Mouse (Mus musculus) forebrain, embryonic 16.5 days (tissue): ENCODE results near the gene Ttpal. TPM values are rescaled to one million over a fixed set of nuclear protein-coding genes. Genes with fewer than 3 reads are reported as not detected.

Source experiments
- ATAC-seq: fragments of 200-750 bp; cut with Nextera tagmentation; 2 replicates; pipeline ENCODE4 v1.8.0; 2017; ENCODE audit warnings: mild to moderate bottlenecking, moderate library complexity
- H3K27ac ChIP-seq: fragments of 300-500 bp; sonication (generic); 2 replicates; pipeline ENCODE4 v1.5.1; 2014; ENCODE audit warnings: low read length, control low read depth
- H3K27me3 ChIP-seq: fragments of 300-500 bp; sonication (generic); replicated peaks from 2 replicates; pipeline ENCODE4 v1.6.1; 2014; ENCODE audit warnings: low read length; ENCODE audit not compliant: control insufficient read depth, insufficient read depth
- H3K36me3 ChIP-seq: fragments of 300-500 bp; sonication (generic); 2 replicates; pipeline ENCODE4 v1.6.1; 2014; ENCODE audit not compliant: control insufficient read depth, insufficient read depth
- H3K4me1 ChIP-seq: fragments of 300-500 bp; sonication (generic); replicated peaks from 2 replicates; pipeline ENCODE4 v1.6.1; 2014; ENCODE audit warnings: low read length; ENCODE audit not compliant: control insufficient read depth, insufficient read depth
- H3K4me2 ChIP-seq: fragments of 300-500 bp; sonication (generic); 2 replicates; pipeline ENCODE4 v1.6.1; 2014; ENCODE audit warnings: mild to moderate bottlenecking, low read length, control low read depth
- H3K4me3 ChIP-seq: fragments of 300-500 bp; sonication (generic); replicated peaks from 2 replicates; pipeline ENCODE4 v1.5.1; 2014; ENCODE audit warnings: mild to moderate bottlenecking, low read length, control low read depth
- H3K9ac ChIP-seq: fragments of 300-500 bp; sonication (generic); replicated peaks from 2 replicates; pipeline ENCODE4 v1.6.1; 2014; ENCODE audit warnings: low read depth, low read length, control low read depth
- H3K9me3 ChIP-seq: fragments of 300-500 bp; sonication (generic); 2 replicates; pipeline ENCODE4 v1.6.1; 2016; ENCODE audit warnings: low read length; ENCODE audit not compliant: control insufficient read depth
- WGBS: fragments of 180-500 bp; shearing (Covaris S2); extraction: QIAGEN DNeasy Blood & Tissue Kit; methylation state at CpG from one replicate; pipeline ENCODE4 v1.1.7; 2014; 5-methylcytosine and 5-hydroxymethylcytosine counted together
- polyA plus RNA-seq: library from polyadenylated mRNA; unstranded; fragments of >200 nt; fragmentation: Nextera tagmentation; extraction: Ambion mirVana; gene quantifications from 2 replicates; pipeline ENCODE4 v1.2.1, GENCODE M21; 2015

Ttpal gene
- polyA plus RNA-seq, 1 experiment from 2014 or later, result 44.1 TPM

GRCm38 (mm10) chr2:163564646-163565045 is 37.5 kb upstream of the Ttpal start:
- ATAC-seq, result no peak
- no peaks in the 10 kb centered on the region for H3K36me3 ChIP-seq
- H3K9ac ChIP-seq, result no peak overlapping the region
- no peaks in the 10 kb centered on the region for H3K9me3 ChIP-seq
- H3K4me1 ChIP-seq, result no peaks in the 10 kb centered on the region
- no peak overlapping the region for H3K4me3 ChIP-seq
- H3K27ac ChIP-seq, result no peak overlapping the region
- WGBS, result 29% methylated on average over 8 of the region's 8 CpGs
- no peak overlapping the region for H3K4me2 ChIP-seq
- H3K27me3 ChIP-seq, result no peaks in the 10 kb centered on the region

DNA sequence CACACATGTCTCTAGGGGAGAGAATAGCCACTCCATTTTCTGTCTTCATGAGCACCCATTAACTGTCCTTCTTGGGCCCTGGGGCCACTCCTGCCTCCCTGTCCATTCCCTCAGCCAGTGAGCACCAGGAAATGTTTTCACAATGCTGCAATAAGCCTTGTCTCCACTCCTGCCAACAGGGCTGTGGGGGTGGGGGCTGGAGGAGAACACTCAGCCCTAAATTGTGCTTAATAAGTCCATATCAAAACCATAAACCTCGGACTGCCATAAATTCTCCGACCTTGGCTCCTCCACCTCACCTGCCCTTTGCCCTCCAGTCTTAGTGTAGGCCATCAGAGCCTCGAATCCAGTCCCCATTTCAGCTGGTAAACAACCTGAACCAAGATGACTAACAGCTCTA is 27.8 kb upstream of the Ttpal start:
- no peak overlapping the region for H3K4me3 ChIP-seq
- no peaks in the 10 kb centered on the region for H3K36me3 ChIP-seq
- ATAC-seq, result no peak
- no peaks in the 10 kb centered on the region for H3K27me3 ChIP-seq
- H3K9ac ChIP-seq, result no peak overlapping the region
- no peaks in the 10 kb centered on the region for H3K4me1 ChIP-seq
- no peak overlapping the region for H3K4me2 ChIP-seq
- 79% methylated on average over 3 of the region's 3 CpGs for WGBS
- H3K9me3 ChIP-seq, result no peaks in the 10 kb centered on the region
- H3K27ac ChIP-seq, result no peak overlapping the region

DNA sequence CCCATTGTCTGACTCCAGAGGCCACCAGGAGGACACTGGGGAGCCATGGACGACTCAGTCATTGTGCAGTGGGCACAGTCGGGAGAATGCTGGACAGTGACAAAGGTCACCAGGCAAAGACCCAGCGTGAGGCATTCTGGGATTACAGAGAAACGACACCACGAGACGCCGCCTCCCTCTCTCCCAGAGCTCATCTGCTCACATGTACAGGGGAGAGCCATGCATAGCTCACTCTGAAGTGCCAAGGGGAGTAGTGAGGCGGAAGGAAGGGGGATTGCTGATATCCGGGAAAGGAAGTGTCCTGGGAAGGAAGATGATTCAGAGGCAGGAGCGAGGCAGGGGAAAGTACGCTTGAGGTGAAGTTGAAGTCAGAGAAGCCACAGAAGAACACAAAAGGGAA is 26.9 kb upstream of the Ttpal start:
- Histone ChIP-seq H3K4me1 (no peaks in the 10 kb centered on the region), H3K4me3 (no peak overlapping the region), H3K27me3 (no peaks in the 10 kb centered on the region), H3K4me2 (no peak overlapping the region), H3K36me3 (no peaks in the 10 kb centered on the region), H3K9me3 (no peaks in the 10 kb centered on the region), H3K27ac (no peak overlapping the region), H3K9ac (no peak overlapping the region)
- 58% methylated on average over 11 of the region's 11 CpGs for WGBS
- no peak for ATAC-seq

- H3K9ac ChIP-seq, result no peak overlapping the region
- WGBS, result 88% methylated on average over 2 of the region's 2 CpGs
- no peak for ATAC-seq
Measured at GRCm38 (mm10) chr2:163577986-163578385, 24.1 kb upstream of the Ttpal start.

DNA sequence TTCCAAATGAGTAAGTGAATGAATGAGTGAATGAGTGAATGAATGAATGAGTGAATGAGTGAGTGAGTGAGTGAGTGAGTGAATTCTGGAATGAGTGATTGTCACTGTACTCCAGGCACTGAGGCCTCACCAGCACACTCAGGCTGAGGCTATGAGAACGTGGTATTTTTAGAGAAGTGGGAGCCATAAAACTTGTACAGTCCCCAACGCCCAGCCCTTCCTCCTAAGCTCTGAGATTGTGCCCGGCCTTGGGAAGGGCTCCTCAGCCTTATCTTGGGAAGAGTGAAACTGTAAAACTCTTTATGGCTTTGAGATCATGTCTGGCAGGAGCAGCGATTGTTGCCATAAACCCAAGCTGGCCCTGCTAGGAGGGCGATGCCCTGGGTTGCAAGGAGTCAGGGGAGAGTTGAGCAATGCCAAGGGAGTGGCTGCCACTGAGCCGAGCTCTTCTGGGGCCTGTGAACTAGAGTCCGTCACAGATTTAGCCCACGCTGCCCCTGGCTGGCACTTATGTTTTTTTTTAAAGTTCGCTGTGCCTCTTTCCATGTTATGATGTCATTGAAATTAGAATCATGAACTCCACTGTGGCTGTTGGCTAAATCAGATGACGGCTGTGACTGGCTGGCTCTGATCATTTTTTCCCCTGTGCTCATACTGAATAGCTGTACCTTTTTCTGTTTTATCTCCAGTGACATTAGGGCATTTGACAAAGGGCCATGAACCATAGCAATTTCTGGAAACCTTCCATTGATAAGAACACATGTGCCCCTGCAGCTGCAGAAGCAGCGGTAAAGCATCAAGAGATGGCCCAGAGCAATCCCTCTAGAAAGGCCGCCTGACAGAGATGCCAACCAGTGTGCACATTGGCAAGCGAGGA is 21.8 kb upstream of the Ttpal start:
- no peaks in the 10 kb centered on the region for H3K4me1 ChIP-seq

More at GRCm38 (mm10) chr2:163577986-163578385, 24.1 kb upstream of the Ttpal start:
- H3K4me3 ChIP-seq, result no peak overlapping the region
- H3K36me3 ChIP-seq, result no peaks in the 10 kb centered on the region
- no peak overlapping the region for H3K27ac ChIP-seq
- H3K4me1 ChIP-seq, result no peaks in the 10 kb centered on the region
- H3K27me3 ChIP-seq, result no peaks in the 10 kb centered on the region
- H3K9me3 ChIP-seq, result no peaks in the 10 kb centered on the region
- no peak overlapping the region for H3K4me2 ChIP-seq

GRCm38 (mm10) chr2:163583226-163584087 is 18.7 kb upstream of the Ttpal start:
- no peaks in the 10 kb centered on the region for H3K27me3 ChIP-seq
- no peaks in the 10 kb centered on the region for H3K9me3 ChIP-seq
- H3K36me3 ChIP-seq, result no peaks in the 10 kb centered on the region
- ATAC-seq, result no peak
- H3K4me1 ChIP-seq, result no peaks in the 10 kb centered on the region
- no peak overlapping the region for H3K4me2 ChIP-seq
- no peak overlapping the region for H3K9ac ChIP-seq
- no peak overlapping the region for H3K27ac ChIP-seq
- WGBS, result 83% methylated on average over 10 of the region's 10 CpGs
- no peak overlapping the region for H3K4me3 ChIP-seq

More for the DNA sequence above, 21.8 kb upstream of the Ttpal start:
- Histone ChIP-seq H3K4me2 (no peak overlapping the region), H3K4me3 (no peak overlapping the region), H3K36me3 (no peaks in the 10 kb centered on the region), H3K27me3 (no peaks in the 10 kb centered on the region), H3K27ac (no peak overlapping the region), H3K9me3 (no peaks in the 10 kb centered on the region), H3K9ac (no peak overlapping the region)
- ATAC-seq, result no peak
- WGBS, result 89% methylated on average over 13 of the region's 13 CpGs

GRCm38 (mm10) chr2:163584088-163584426 is 18.1 kb upstream of the Ttpal start:
- Histone ChIP-seq H3K9me3 (no peaks in the 10 kb centered on the region), H3K4me3 (no peak overlapping the region), H3K4me2 (no peak overlapping the region), H3K9ac (no peak overlapping the region), H3K27ac (no peak overlapping the region), H3K36me3 (no peaks in the 10 kb centered on the region), H3K4me1 (no peaks in the 10 kb centered on the region), H3K27me3 (no peaks in the 10 kb centered on the region)
- ATAC-seq, result no peak
- 65% methylated on average over 10 of the region's 10 CpGs for WGBS

- Histone ChIP-seq H3K36me3 (no peaks in the 10 kb centered on the region), H3K9ac (no peak overlapping the region), H3K4me2 (no peak overlapping the region), H3K27me3 (no peaks in the 10 kb centered on the region), H3K4me1 (no peaks in the 10 kb centered on the region), H3K4me3 (no peak overlapping the region), H3K9me3 (no peaks in the 10 kb centered on the region), H3K27ac (no peak overlapping the region)
- 51% methylated on average over 19 of the region's 19 CpGs for WGBS
- no peak for ATAC-seq
Measured at GRCm38 (mm10) chr2:163586384-163587261, 15.5 kb upstream of the Ttpal start.

- no peak overlapping the region for H3K9ac ChIP-seq
- WGBS, result 69% methylated on average over 5 of the region's 5 CpGs
Measured at GRCm38 (mm10) chr2:163587506-163587905, 14.6 kb upstream of the Ttpal start.

More at GRCm38 (mm10) chr2:163587506-163587905, 14.6 kb upstream of the Ttpal start:
- no peaks in the 10 kb centered on the region for H3K9me3 ChIP-seq
- H3K36me3 ChIP-seq, result no peaks in the 10 kb centered on the region
- no peaks in the 10 kb centered on the region for H3K27me3 ChIP-seq
- no peak overlapping the region for H3K27ac ChIP-seq
- no peak overlapping the region for H3K4me3 ChIP-seq
- no peaks in the 10 kb centered on the region for H3K4me1 ChIP-seq
- no peak for ATAC-seq
- no peak overlapping the region for H3K4me2 ChIP-seq
